Mouse (Mus musculus): ENCODE data around the gene Cacng7.

- no peak for TF ChIP-seq CTCF (IDR thresholded peaks at IDR 0.05; ENCODE audit: control insufficient read depth, insufficient read depth, insufficient read length)
- TF ChIP-seq MYOG (IDR thresholded peaks at IDR 0.05; ENCODE audit: control insufficient read depth, extremely low read depth, insufficient read length), result no peak
- TF ChIP-seq FOSL1 (IDR thresholded peaks at IDR 0.05; ENCODE audit: insufficient read depth, low read length, poor library complexity, severe bottlenecking), result no peak
- no peak for TF ChIP-seq MAX (IDR thresholded peaks at IDR 0.05)
- TF ChIP-seq MYOD1 (IDR thresholded peaks at IDR 0.05; ENCODE audit: control insufficient read depth, insufficient read length, low read depth), result no peak
- no peak for TF ChIP-seq CEBPB (IDR thresholded peaks at IDR 0.05; ENCODE audit: low read depth)
- TF ChIP-seq USF1 (IDR thresholded peaks at IDR 0.05; ENCODE audit: low read depth), result no peak
These were observed 33.0 kb downstream of the Cacng7 start for GRCm38 (mm10) chr7:3365547-3366279.
